8 mouse cellular contexts compared by ENCODE assay signal in genomic region chr9:62368256-62368905, GRCm38 (mm10). TPM values are rescaled to one million over a fixed set of nuclear protein-coding genes. Genes with fewer than 3 reads are reported as not detected.
DNase-seq lines count a peak whose midpoint lies in the region; ATAC-seq and TF ChIP-seq lines count a peak whose summit lies in the region.

No protein-coding gene starts in this region.

- no peaks in the 10 kb centered on the region for H3K36me3 ChIP-seq in hindbrain, postnatal 0 days (ENCODE audit: insufficient read depth, low read length)

- peaks cover 58% of the 10 kb centered on the region for H3K4me1 ChIP-seq in lung, adult 2 months (ENCODE audit: control insufficient read depth, insufficient read depth, low read length)
- peaks cover 38% of the 10 kb centered on the region for H3K4me1 ChIP-seq in hindbrain, postnatal 0 days (ENCODE audit: insufficient read depth, low read length)

- DNase-seq in adrenal gland, adult (ENCODE audit: inconsistent age in 2 of 2, low spot score in 1 of 2) = peak; percentile 25 to 74
- no peak for DNase-seq in adrenal gland, adult 8-10 months
- peak; percentile 38 for DNase-seq in lung, adult 2 months
- DNase-seq in lung, adult 18-20 months = no peak
- DNase-seq in hindbrain, postnatal 0 days (ENCODE audit: low spot score) = no peak
- DNase-seq in lung, postnatal 4 days = peak; percentile 35 to 49
- DNase-seq in testis, postnatal 10 days (ENCODE audit: low spot score) = no peak
- DNase-seq in thymus, adult 18-20 months = no peak

- no peak for TF ChIP-seq POLR2A in lung, adult 2 months (IDR thresholded peaks at IDR 0.05; ENCODE audit: borderline replicate concordance, extremely low read depth, low read depth, low read length)

- no peak overlapping the region for H3K9ac ChIP-seq in hindbrain, postnatal 0 days (replicated peaks; ENCODE audit: low read length)

- H3K4me2 ChIP-seq in hindbrain, postnatal 0 days (ENCODE audit: low read depth, low read length) = no peak overlapping the region

- ATAC-seq in hindbrain, postnatal 0 days = no peak

- H3K9me3 ChIP-seq in hindbrain, postnatal 0 days (ENCODE audit: low read length) = no peaks in the 10 kb centered on the region

- no peak overlapping the region for H3K4me3 ChIP-seq in lung, adult 2 months (replicated peaks; ENCODE audit: extremely low read depth, low read depth, low read length)
- no peak overlapping the region for H3K4me3 ChIP-seq in hindbrain, postnatal 0 days (ENCODE audit: low read length)

- peak overlapping the region; percentile 57 for H3K27ac ChIP-seq in hindbrain, postnatal 0 days

- H3K27me3 ChIP-seq in hindbrain, postnatal 0 days (ENCODE audit: insufficient read depth, low read length) = no peaks in the 10 kb centered on the region

- WGBS in lung, adult 2 months = 50% methylated on average over 6 of the region's 6 CpGs
- 71% methylated on average over 6 of the region's 6 CpGs for WGBS in hindbrain, postnatal 0 days

- TF ChIP-seq CTCF in lung, adult 2 months (IDR thresholded peaks at IDR 0.05; ENCODE audit: insufficient read depth, low read length) = no peak
- TF ChIP-seq CTCF in hindbrain, postnatal 0 days (IDR thresholded peaks at IDR 0.05; ENCODE audit: low read depth) = no peak

RNA-seq across cellular contexts. Expression of gene Anp32a, which starts 27.3 kb away (rescaled TPM):
- total RNA-seq in adrenal gland, adult 8-10 months (2022) = 100 to 1,000 TPM; 271 to 383 (median 310) TPM
- 28.9 and 58.2 TPM in 2 replicates for polyA plus RNA-seq in lung, adult 2 months (2012; rRNA removed)
- 50.7 and 57.2 TPM in 2 replicates for total RNA-seq in hindbrain, postnatal 0 days (2014; rRNA removed)
- polyA plus RNA-seq in hindbrain, postnatal 0 days (2015; fragmentation: Nextera tagmentation; extraction: Ambion mirVana) = 112 and 116 TPM in 2 replicates

Comparison
In these comparisons a context has a peak if more than half of its experiments do, and no peak if none do; other contexts are left out.
1. DNase-seq: peak in adrenal gland, adult (2 of 2), lung, adult 2 months (single experiment) and lung, postnatal 4 days (2 of 2); none in adrenal gland, adult 8-10 months (single experiment), lung, adult 18-20 months (0 of 2), hindbrain, postnatal 0 days (single experiment), testis, postnatal 10 days (single experiment) and thymus, adult 18-20 months (0 of 2).